Mouse (Mus musculus): Measurements from ENCODE around the gene Mettl27.

DNA sequence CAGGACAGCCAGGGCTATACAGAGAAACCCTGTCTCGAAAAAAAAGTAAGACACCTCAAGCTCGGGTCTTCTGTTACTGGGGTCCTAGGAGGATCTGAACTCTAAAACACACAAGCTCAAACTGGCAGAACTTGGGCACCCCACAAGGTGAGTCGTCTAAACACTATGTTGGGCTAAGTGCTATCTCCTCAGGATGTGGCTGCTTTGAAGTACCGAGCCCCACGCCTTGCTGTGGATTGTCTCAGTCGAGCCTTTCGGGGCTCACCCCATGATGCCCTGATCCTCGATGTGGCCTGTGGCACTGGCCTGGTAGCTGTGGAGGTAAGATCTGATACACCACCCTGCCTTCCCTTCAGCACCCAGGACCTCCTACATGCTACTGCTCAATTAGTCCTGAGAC lies 1.1 kb downstream of the Mettl27 start:
- TF ChIP-seq CTCF (IDR thresholded peaks at IDR 0.05; ENCODE audit: borderline replicate concordance, insufficient read depth, low read length) (no peak), POLR2A (IDR thresholded peaks at IDR 0.05; ENCODE audit: low read depth, low read length) (no peak)

Measured in embryonic fibroblast, embryonic 13.5 days (primary cell).